Comparison of ENCODE assay signal across 12 mouse cellular contexts in the genomic region with DNA sequence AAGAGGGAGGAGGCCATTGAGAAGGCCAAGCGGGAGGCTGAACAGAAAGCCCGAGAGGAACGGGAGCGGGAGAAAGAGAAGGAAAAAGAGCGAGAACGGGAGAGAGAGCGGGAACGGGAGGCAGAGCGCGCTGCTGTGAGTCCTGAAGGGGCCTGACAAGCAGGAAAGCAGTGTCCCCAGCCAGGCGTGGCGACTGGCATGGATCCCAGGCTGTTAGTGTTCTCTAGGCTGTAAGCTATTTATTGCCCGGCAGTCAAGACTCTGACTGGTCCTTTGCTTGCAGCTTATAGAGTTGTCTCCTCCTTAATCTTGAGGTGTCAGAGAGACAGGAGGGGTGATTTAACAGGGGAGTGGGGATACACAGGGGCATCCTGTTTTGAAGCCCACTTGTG. TPM values are rescaled to one million over a fixed set of nuclear protein-coding genes. Genes with fewer than 3 reads are reported as not detected.
A peak's percentile ranks its signal among the peaks of the same experiment; 100 is the strongest.
DNase-seq lines count a peak whose midpoint lies in the region; ATAC-seq lines count a peak whose summit lies in the region.
"Had no signal": no experiment of that assay in that cellular context is flagged by ENCODE, and none has a peak within 500 bp of the region (broad histone marks: within the 10 kb centered on the region; RNA-seq: fewer than 3 reads in every experiment).

No protein-coding gene starts in this region.

- intact Hi-C loops in heart, postnatal 10 days (cut with DNase I), result no loop called here
- intact Hi-C loops in heart, postnatal 25 days (cut with DNase I), result no loop called here

- no peaks in the 10 kb centered on the region for H3K27me3 ChIP-seq in neural tube, embryonic 13.5 days
- H3K27me3 ChIP-seq: limb, embryonic 12.5 days; midbrain, embryonic 12.5 days had no signal

- H3K9ac ChIP-seq in neural tube, embryonic 13.5 days, result 0 out of 2 replicates have a peak overlapping the region, but pooled peaks have one; percentile 12
- H3K9ac ChIP-seq: limb, embryonic 12.5 days; midbrain, embryonic 12.5 days had no signal

- 76% methylated on average over 13 of the region's 13 CpGs for WGBS in neural tube, embryonic 13.5 days

- peak overlapping the region; percentile 56; the same call in 1 of the 2 replicates for H3K27ac ChIP-seq in neural tube, embryonic 13.5 days (replicated peaks)
- H3K27ac ChIP-seq: limb, embryonic 12.5 days; midbrain, embryonic 12.5 days had no signal

- no peak overlapping the region for H3K4me2 ChIP-seq in neural tube, embryonic 13.5 days
- H3K4me2 ChIP-seq: limb, embryonic 12.5 days; midbrain, embryonic 12.5 days had no signal

- H3K4me3 ChIP-seq in neural tube, embryonic 13.5 days, result no peak overlapping the region
- H3K4me3 ChIP-seq: limb, embryonic 12.5 days; midbrain, embryonic 12.5 days had no signal

- DNase-seq in heart, postnatal 10 days, result peak; percentile 55 to 59
- DNase-seq in heart, postnatal 25 days (ENCODE audit: low spot score), result no peak
- DNase-seq in neural tube, embryonic 10.5 days (ENCODE audit: extremely low spot score, low spot score), result no peak
- DNase-seq in kidney, postnatal 10 days, result peak; percentile 81
- peak; percentile 68 for DNase-seq in skeletal muscle tissue, adult 2 months (ENCODE audit: low read depth, low spot score)
- DNase-seq in thymus, postnatal 0 days (ENCODE audit: low spot score), result no peak
- no peak for DNase-seq in liver
- DNase-seq: cerebellum, adult 11 months; right cerebral cortex, adult 18-20 months had no signal

- no peaks in the 10 kb centered on the region for H3K9me3 ChIP-seq in neural tube, embryonic 13.5 days
- H3K9me3 ChIP-seq: limb, embryonic 12.5 days; midbrain, embryonic 12.5 days had no signal

- peaks cover 95% of the 10 kb centered on the region for H3K36me3 ChIP-seq in neural tube, embryonic 13.5 days

- peaks cover 10% of the 10 kb centered on the region; the same call in 1 of the 2 replicates for H3K4me1 ChIP-seq in neural tube, embryonic 13.5 days (replicated peaks)
- H3K4me1 ChIP-seq: limb, embryonic 12.5 days; midbrain, embryonic 12.5 days had no signal

- 0 out of 2 replicates have a peak, but pooled peaks have one; percentile 38 for ATAC-seq in neural tube, embryonic 13.5 days (ENCODE audit: low read depth)

RNA-seq across cellular contexts. Expression of gene Slc45a1, which starts 35.9 kb away (rescaled TPM):
- total RNA-seq in heart, postnatal 10 days (2021), result not detected
- total RNA-seq in heart, postnatal 25 days (2021), result not detected
- polyA plus RNA-seq in neural tube, embryonic 13.5 days (2015; fragmentation: Nextera tagmentation; extraction: Ambion mirVana), result 26.8 and 28.6 TPM in 2 replicates
- polyA plus RNA-seq in thymus, postnatal 0 days (2015; fragmentation: Nextera tagmentation; extraction: Ambion mirVana), result not detected in 2 replicates

Comparison
In these comparisons a context has a peak if more than half of its experiments do, and no peak if none do; other contexts are left out.
1. DNase-seq: peak in heart, postnatal 10 days (2 of 2), kidney, postnatal 10 days (single experiment) and skeletal muscle tissue, adult 2 months (single experiment); none in heart, postnatal 25 days (single experiment), neural tube, embryonic 10.5 days (single experiment), thymus, postnatal 0 days (single experiment) and liver (single experiment).